Mouse (Mus musculus) kidney, adult 18-20 months (tissue): ENCODE measurements around the gene Anxa3.

ENCODE experiments used
- DNase-seq: peaks from one replicate; pipeline ENCODE4 v3.0.0; 2021

The Anxa3 gene

GRCm38 (mm10) chr5:96848386-96848785, 55.2 kb downstream of the Anxa3 start:
- no peak for DNase-seq

- DNase-seq, result no peak
Observed at GRCm38 (mm10) chr5:96849232-96849631, 56.1 kb downstream of the Anxa3 start.

- DNase-seq, result no peak
Observed at GRCm38 (mm10) chr5:96853451-96853850, 60.3 kb downstream of the Anxa3 start.

GRCm38 (mm10) chr5:96854350-96854749, 61.2 kb downstream of the Anxa3 start:
- no peak for DNase-seq

GRCm38 (mm10) chr5:96859938-96860337, 66.8 kb downstream of the Anxa3 start:
- no peak for DNase-seq

GRCm38 (mm10) chr5:96867171-96867570, 74.0 kb downstream of the Anxa3 start:
- no peak for DNase-seq

- no peak for DNase-seq
Observed at GRCm38 (mm10) chr5:96868893-96869292, 75.8 kb downstream of the Anxa3 start.

- no peak for DNase-seq
Observed at GRCm38 (mm10) chr5:96870996-96871395, 77.9 kb downstream of the Anxa3 start.

GRCm38 (mm10) chr5:96878178-96878577, 85.0 kb downstream of the Anxa3 start:
- DNase-seq, result peak; percentile 20

GRCm38 (mm10) chr5:96878851-96879540, 85.9 kb downstream of the Anxa3 start:
- DNase-seq, result no peak

- no peak for DNase-seq
Observed at GRCm38 (mm10) chr5:96880231-96880630, 87.1 kb downstream of the Anxa3 start.

- no peak for DNase-seq
Observed at GRCm38 (mm10) chr5:96881118-96881517, 88.0 kb downstream of the Anxa3 start.

GRCm38 (mm10) chr5:96881613-96882012, 88.5 kb downstream of the Anxa3 start:
- no peak for DNase-seq

- no peak for DNase-seq
Observed at GRCm38 (mm10) chr5:96885202-96885601, 92.1 kb downstream of the Anxa3 start.

GRCm38 (mm10) chr5:96888396-96888795, 95.3 kb downstream of the Anxa3 start:
- DNase-seq, result no peak

GRCm38 (mm10) chr5:96890367-96890766, 97.2 kb downstream of the Anxa3 start:
- DNase-seq, result no peak
